Mouse (Mus musculus): ENCODE measurements around the gene Hoxd4.

GRCm38 (mm10) chr2:74707599-74707998, 4.1 kb upstream of the Hoxd4 start:
- no peak for TF ChIP-seq EP300 (IDR thresholded peaks at IDR 0.05; ENCODE audit: insufficient read depth, low read depth, low read length)
- TF ChIP-seq CTCF (IDR thresholded peaks at IDR 0.05) = no peak
- no peak for TF ChIP-seq POLR2A (IDR thresholded peaks at IDR 0.05; ENCODE audit: insufficient read depth, low read depth, low read length)

All from heart, adult 2 months (tissue).